Mouse (Mus musculus): ENCODE results near the gene Guk1. TPM values are rescaled to one million over a fixed set of nuclear protein-coding genes. Genes with fewer than 3 reads are reported as not detected.
A peak's percentile ranks its signal among the peaks of the same experiment; 100 is the strongest.

The Guk1 gene
- polyA plus RNA-seq, 2 experiments, result 40.2 to 64.2 TPM

- no peak for ATAC-seq (ENCODE audit: insufficient read depth)
- no peak for TF ChIP-seq EP300 (IDR thresholded peaks at IDR 0.05; ENCODE audit: low read depth)
- Histone ChIP-seq H3K9ac (replicated peaks) (no peak overlapping the region), H3K36me3 (replicated peaks; ENCODE audit: control insufficient read depth, insufficient read depth, low read depth) (peaks cover 34% of the 10 kb centered on the region), H3K27me3 (ENCODE audit: control insufficient read depth, insufficient read depth, low read length) (no peaks in the 10 kb centered on the region), H3K9me3 (ENCODE audit: control insufficient read depth, low read length) (no peaks in the 10 kb centered on the region), H3K27ac (no peak overlapping the region), H3K4me2 (ENCODE audit: low read depth) (no peak overlapping the region), H3K4me3 (ENCODE audit: insufficient read depth in 1 of 2, low read depth in 2 of 2, low read length in 2 of 2) (no peak overlapping the region), H3K4me1 (replicated peaks; ENCODE audit: control insufficient read depth in 2 of 2, insufficient read depth in 2 of 2, low read length in 1 of 2) (peaks cover 16 to 17% of the 10 kb centered on the region in 2 experiments)
- whole genome bisulfite sequencing (ENCODE audit: insufficient replicate concordance), result 89% methylated on average over 4 of the region's 4 CpGs
- no peak for DNase-seq (ENCODE audit: low read depth in 3 of 3, low spot score in 3 of 3)
These were observed 32.5 kb downstream of the Guk1 start for GRCm38 (mm10) chr11:59159558-59159957.

GRCm38 (mm10) chr11:59159099-59159498, 32.9 kb downstream of the Guk1 start:
- 89% methylated on average over 13 of the region's 13 CpGs for WGBS (ENCODE audit: insufficient replicate concordance)
- Histone ChIP-seq H3K4me3 (ENCODE audit: insufficient read depth in 1 of 2, low read depth in 2 of 2, low read length in 2 of 2) (no peak overlapping the region), H3K9ac (replicated peaks) (no peak overlapping the region), H3K4me2 (ENCODE audit: low read depth) (no peak overlapping the region), H3K9me3 (ENCODE audit: control insufficient read depth, low read length) (no peaks in the 10 kb centered on the region), H3K36me3 (replicated peaks; ENCODE audit: control insufficient read depth, insufficient read depth, low read depth) (peaks cover 34% of the 10 kb centered on the region), H3K27ac (no peak overlapping the region), H3K4me1 (replicated peaks; ENCODE audit: control insufficient read depth in 2 of 2, insufficient read depth in 2 of 2, low read length in 1 of 2) (peaks cover 14 to 15% of the 10 kb centered on the region in 2 experiments), H3K27me3 (ENCODE audit: control insufficient read depth, insufficient read depth, low read length) (no peaks in the 10 kb centered on the region)
- DNase-seq (ENCODE audit: low read depth in 3 of 3, low spot score in 3 of 3), result no peak
- no peak for ATAC-seq (ENCODE audit: insufficient read depth)
- TF ChIP-seq EP300 (IDR thresholded peaks at IDR 0.05; ENCODE audit: low read depth) (no peak), CTCF (IDR thresholded peaks at IDR 0.05; ENCODE audit: low read depth) (no peak)

DNA sequence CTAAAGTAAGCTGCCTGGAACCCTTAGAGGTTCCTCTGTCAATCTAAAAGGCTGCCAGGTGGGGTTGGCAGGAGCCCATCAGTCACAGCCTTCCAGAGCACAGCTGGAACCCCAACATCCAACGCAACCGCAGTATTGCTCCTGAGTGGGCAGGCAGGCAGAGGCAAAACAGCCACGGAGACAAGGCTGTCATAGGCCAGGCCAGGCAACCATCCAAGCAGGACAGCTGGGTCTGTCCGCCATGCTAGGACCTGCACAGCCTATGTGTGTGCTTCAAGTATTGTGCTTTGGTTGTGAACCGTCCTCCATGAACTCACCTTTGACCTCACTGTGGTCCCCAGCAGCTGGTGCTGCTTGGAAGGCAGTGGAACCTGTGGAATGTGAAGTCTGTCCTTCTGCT, 36.1 kb downstream of the Guk1 start:
- TF ChIP-seq CTCF (IDR thresholded peaks at IDR 0.05; ENCODE audit: low read depth), result no peak
- no peak for TF ChIP-seq EP300 (IDR thresholded peaks at IDR 0.05; ENCODE audit: low read depth)
- 95% methylated on average over 5 of the region's 5 CpGs for WGBS (ENCODE audit: insufficient replicate concordance)
- Histone ChIP-seq H3K27me3 (ENCODE audit: control insufficient read depth, insufficient read depth, low read length) (no peaks in the 10 kb centered on the region), H3K9me3 (ENCODE audit: control insufficient read depth, low read length) (no peaks in the 10 kb centered on the region), H3K4me2 (ENCODE audit: low read depth) (no peak overlapping the region), H3K9ac (replicated peaks) (no peak overlapping the region), H3K36me3 (replicated peaks; ENCODE audit: control insufficient read depth, insufficient read depth, low read depth) (peaks cover 29% of the 10 kb centered on the region), H3K4me1 (replicated peaks; ENCODE audit: control insufficient read depth in 2 of 2, insufficient read depth in 2 of 2, low read length in 1 of 2) (no peaks in the 10 kb centered on the region), H3K4me3 (ENCODE audit: insufficient read depth in 1 of 2, low read depth in 2 of 2, low read length in 2 of 2) (no peak overlapping the region), H3K27ac (no peak overlapping the region)
- DNase-seq (ENCODE audit: low read depth in 3 of 3, low spot score in 3 of 3) (no peak), ATAC-seq (ENCODE audit: insufficient read depth) (no peak)

- Histone ChIP-seq H3K4me1 (replicated peaks; ENCODE audit: control insufficient read depth in 2 of 2, insufficient read depth in 2 of 2, low read length in 1 of 2) (no peaks in the 10 kb centered on the region), H3K36me3 (replicated peaks; ENCODE audit: control insufficient read depth, insufficient read depth, low read depth) (peaks cover 26% of the 10 kb centered on the region), H3K27ac (no peak overlapping the region), H3K4me2 (ENCODE audit: low read depth) (no peak overlapping the region), H3K9me3 (ENCODE audit: control insufficient read depth, low read length) (no peaks in the 10 kb centered on the region), H3K9ac (replicated peaks) (no peak overlapping the region), H3K27me3 (ENCODE audit: control insufficient read depth, insufficient read depth, low read length) (no peaks in the 10 kb centered on the region), H3K4me3 (ENCODE audit: insufficient read depth in 1 of 2, low read depth in 2 of 2, low read length in 2 of 2) (no peak overlapping the region)
- DNase-seq (ENCODE audit: low read depth in 3 of 3, low spot score in 3 of 3) (no peak), ATAC-seq (ENCODE audit: insufficient read depth) (no peak)
- no peak for TF ChIP-seq EP300 (IDR thresholded peaks at IDR 0.05; ENCODE audit: low read depth)
- TF ChIP-seq CTCF (IDR thresholded peaks at IDR 0.05; ENCODE audit: low read depth), result no peak
- WGBS (ENCODE audit: insufficient replicate concordance), result 83% methylated on average over 7 of the region's 7 CpGs
These were observed 37.8 kb downstream of the Guk1 start for GRCm38 (mm10) chr11:59154220-59154619.

DNA sequence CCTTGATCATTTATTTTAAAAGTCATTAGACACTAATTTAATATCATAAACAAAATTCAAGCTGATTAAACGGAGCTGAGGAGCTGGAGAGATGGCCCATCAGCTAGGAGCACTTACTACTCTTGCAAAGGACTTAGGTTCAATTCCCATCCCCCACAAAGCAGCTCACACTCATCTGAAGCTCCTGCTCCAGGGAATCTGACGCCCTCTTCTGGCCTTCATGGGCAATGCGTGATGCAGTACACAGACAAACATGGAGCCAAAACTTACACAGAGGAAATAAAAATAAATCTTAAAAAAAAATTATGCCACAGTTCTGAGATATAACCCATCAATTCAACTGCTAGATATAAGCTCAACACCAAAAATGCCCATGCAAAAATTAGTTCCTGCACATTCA, 40.3 kb downstream of the Guk1 start:
- TF ChIP-seq EP300 (IDR thresholded peaks at IDR 0.05; ENCODE audit: low read depth), result no peak
- peak; percentile 64 for TF ChIP-seq CTCF (IDR thresholded peaks at IDR 0.05; ENCODE audit: low read depth)
- no peak for ATAC-seq (ENCODE audit: insufficient read depth)
- Histone ChIP-seq H3K9me3 (ENCODE audit: control insufficient read depth, low read length) (no peaks in the 10 kb centered on the region), H3K4me1 (replicated peaks; ENCODE audit: control insufficient read depth in 2 of 2, insufficient read depth in 2 of 2, low read length in 1 of 2) (no peaks in the 10 kb centered on the region), H3K9ac (replicated peaks) (no peak overlapping the region), H3K4me3 (ENCODE audit: insufficient read depth in 1 of 2, low read depth in 2 of 2, low read length in 2 of 2) (no peak overlapping the region), H3K36me3 (replicated peaks; ENCODE audit: control insufficient read depth, insufficient read depth, low read depth) (peaks cover 6% of the 10 kb centered on the region; the same call in 1 of the 2 replicates), H3K27ac (no peak overlapping the region), H3K27me3 (ENCODE audit: control insufficient read depth, insufficient read depth, low read length) (no peaks in the 10 kb centered on the region), H3K4me2 (ENCODE audit: low read depth) (no peak overlapping the region)
- DNase-seq (ENCODE audit: low read depth in 3 of 3, low spot score in 3 of 3), result peak in 1 of 3 experiments; percentile 37
- 26% methylated on average over 3 of the region's 3 CpGs for WGBS (ENCODE audit: insufficient replicate concordance)

All from liver, embryonic 14.5 days (tissue).